Mouse (Mus musculus) midbrain, embryonic 12.5 days (tissue): ENCODE results near the gene Abcc3. TPM values are rescaled to one million over a fixed set of nuclear protein-coding genes. Genes with fewer than 3 reads are reported as not detected.

Experiments used
- ATAC-seq: fragments of 200-750 bp; cut with Nextera tagmentation; 2 replicates; pipeline ENCODE4 v1.8.0; 2017; ENCODE audit warnings: low read depth, moderate TSS enrichment, moderate library complexity; ENCODE audit not compliant: low FRiP score
- H3K27ac ChIP-seq: fragments of 300-500 bp; sonication (generic); replicated peaks from 2 replicates; pipeline ENCODE4 v1.5.1; 2016; ENCODE audit warnings: mild to moderate bottlenecking
- H3K27me3 ChIP-seq: fragments of 300-500 bp; sonication (generic); 2 replicates; pipeline ENCODE4 v1.6.1; 2016; ENCODE audit warnings: mild to moderate bottlenecking
- H3K36me3 ChIP-seq: fragments of 300-500 bp; sonication (generic); 2 replicates; pipeline ENCODE4 v1.6.1; 2016
- H3K4me1 ChIP-seq: fragments of 300-500 bp; sonication (generic); 2 replicates; pipeline ENCODE4 v1.6.1; 2016
- H3K4me2 ChIP-seq: fragments of 300-500 bp; sonication (generic); replicated peaks from 2 replicates; pipeline ENCODE4 v1.6.1; 2016; ENCODE audit warnings: mild to moderate bottlenecking, moderate library complexity
- H3K4me3 ChIP-seq: fragments of 300-500 bp; sonication (generic); 2 replicates; pipeline ENCODE4 v1.5.1; 2016; ENCODE audit warnings: mild to moderate bottlenecking
- H3K9ac ChIP-seq: fragments of 300-500 bp; sonication (generic); replicated peaks from 2 replicates; pipeline ENCODE4 v1.6.1; 2016; ENCODE audit warnings: mild to moderate bottlenecking, moderate library complexity
- H3K9me3 ChIP-seq: fragments of 300-500 bp; sonication (generic); 2 replicates; pipeline ENCODE4 v1.6.1; 2016; ENCODE audit warnings: mild to moderate bottlenecking
- WGBS: fragments of 180-500 bp; shearing (Covaris S2); methylation state at CpG from one replicate; pipeline ENCODE4 v1.1.7; 2016; 5-methylcytosine and 5-hydroxymethylcytosine counted together
- polyA plus RNA-seq: library from polyadenylated mRNA; unstranded; fragments of >200 nt; fragmentation: Nextera tagmentation; extraction: Ambion mirVana; gene quantifications from 2 replicates; pipeline ENCODE4 v1.2.1, GENCODE M21; 2016

Abcc3 gene
- polyA plus RNA-seq, 1 experiment from 2014 or later = 0.57 TPM

- 52% methylated on average over 10 of the region's 10 CpGs for WGBS
- no peaks in the 10 kb centered on the region for H3K9me3 ChIP-seq
- H3K4me3 ChIP-seq = no peak overlapping the region
- peaks cover 11% of the 10 kb centered on the region for H3K27me3 ChIP-seq
- no peak overlapping the region for H3K9ac ChIP-seq
- no peak overlapping the region for H3K4me2 ChIP-seq
- H3K27ac ChIP-seq = peak overlapping the region; percentile 60
- peaks cover 51% of the 10 kb centered on the region for H3K4me1 ChIP-seq
- peak; percentile 48; the same call in 1 of the 2 replicates for ATAC-seq
- peaks cover 27% of the 10 kb centered on the region for H3K36me3 ChIP-seq
These were observed 26.4 kb upstream of the Abcc3 start for GRCm38 (mm10) chr11:94419004-94419727.

GRCm38 (mm10) chr11:94414042-94414441, 21.2 kb upstream of the Abcc3 start:
- Histone ChIP-seq H3K9ac (peak overlapping the region; percentile 41), H3K4me1 (peaks cover 51% of the 10 kb centered on the region), H3K9me3 (no peaks in the 10 kb centered on the region), H3K4me3 (no peak overlapping the region), H3K27me3 (peaks cover 11% of the 10 kb centered on the region), H3K36me3 (peaks cover 44% of the 10 kb centered on the region), H3K27ac (peak overlapping the region; percentile 75), H3K4me2 (0 out of 2 replicates have a peak overlapping the region, but pooled peaks have one; percentile 32)
- ATAC-seq = peak; percentile 13; the same call in 1 of the 2 replicates
- 64% methylated on average over 4 of the region's 4 CpGs for WGBS

- Histone ChIP-seq H3K9me3 (no peaks in the 10 kb centered on the region), H3K4me1 (peaks cover 51% of the 10 kb centered on the region), H3K4me2 (peak overlapping the region; percentile 32), H3K4me3 (no peak overlapping the region), H3K27ac (peak overlapping the region; percentile 75), H3K36me3 (peaks cover 43% of the 10 kb centered on the region), H3K27me3 (peaks cover 11% of the 10 kb centered on the region), H3K9ac (peak overlapping the region; percentile 41)
- peak; percentile 38 for ATAC-seq
- 21% methylated on average over 8 of the region's 8 CpGs for WGBS
These were observed 20.7 kb upstream of the Abcc3 start for GRCm38 (mm10) chr11:94413516-94413915.

GRCm38 (mm10) chr11:94412998-94413469, 20.2 kb upstream of the Abcc3 start:
- peak; percentile 59 for ATAC-seq
- Histone ChIP-seq H3K4me1 (peaks cover 54% of the 10 kb centered on the region), H3K36me3 (peaks cover 39% of the 10 kb centered on the region), H3K27me3 (peaks cover 11% of the 10 kb centered on the region), H3K4me2 (peak overlapping the region; percentile 32), H3K27ac (peak overlapping the region; percentile 75), H3K9ac (peak overlapping the region; percentile 41; the same call in 1 of the 2 replicates), H3K9me3 (no peaks in the 10 kb centered on the region), H3K4me3 (no peak overlapping the region)
- 29% methylated on average over 10 of the region's 10 CpGs for WGBS

- H3K27me3 ChIP-seq = peaks cover 11% of the 10 kb centered on the region
- no peak overlapping the region for H3K4me3 ChIP-seq
- H3K9me3 ChIP-seq = no peaks in the 10 kb centered on the region
- ATAC-seq = no peak
- no peak overlapping the region for H3K9ac ChIP-seq
- peaks cover 36% of the 10 kb centered on the region for H3K36me3 ChIP-seq
- H3K4me1 ChIP-seq = peaks cover 59% of the 10 kb centered on the region
- H3K27ac ChIP-seq = peak overlapping the region; percentile 75
- no peak overlapping the region for H3K4me2 ChIP-seq
- 74% methylated on average over 2 of the region's 2 CpGs for WGBS
These were observed 19.8 kb upstream of the Abcc3 start for GRCm38 (mm10) chr11:94412562-94412961.

- WGBS = 24% methylated on average over 11 of the region's 11 CpGs
- 0 out of 2 replicates have a peak overlapping the region, but pooled peaks have one; percentile 8 for H3K4me2 ChIP-seq
- H3K9me3 ChIP-seq = no peaks in the 10 kb centered on the region
- peaks cover 54% of the 10 kb centered on the region for H3K4me1 ChIP-seq
- no peak overlapping the region; the same call in 1 of the 2 replicates for H3K9ac ChIP-seq
- peaks cover 21% of the 10 kb centered on the region; the same call in 1 of the 2 replicates for H3K36me3 ChIP-seq
- peak; percentile 66 for ATAC-seq
- H3K27me3 ChIP-seq = peaks cover 4% of the 10 kb centered on the region; the same call in 1 of the 2 replicates
- H3K27ac ChIP-seq = peak overlapping the region; percentile 87
- no peak overlapping the region for H3K4me3 ChIP-seq
These were observed 15.1 kb upstream of the Abcc3 start for GRCm38 (mm10) chr11:94407803-94408321.

- no peak for ATAC-seq
- Histone ChIP-seq H3K4me1 (peaks cover 46% of the 10 kb centered on the region), H3K4me2 (no peak overlapping the region), H3K27ac (no peak overlapping the region), H3K4me3 (no peak overlapping the region), H3K9ac (0 out of 2 replicates have a peak overlapping the region, but pooled peaks have one; percentile 4), H3K9me3 (no peaks in the 10 kb centered on the region), H3K36me3 (peaks cover 12% of the 10 kb centered on the region; the same call in 1 of the 2 replicates), H3K27me3 (0 out of 2 replicates have a peak, but pooled peaks cover 4% of the 10 kb centered on the region)
- WGBS = 52% methylated on average over 6 of the region's 6 CpGs
These were observed 12.6 kb upstream of the Abcc3 start for GRCm38 (mm10) chr11:94405348-94405747.

- H3K4me2 ChIP-seq = no peak overlapping the region
- H3K9ac ChIP-seq = no peak overlapping the region
- no peaks in the 10 kb centered on the region for H3K9me3 ChIP-seq
- no peak overlapping the region for H3K4me3 ChIP-seq
- peaks cover 46% of the 10 kb centered on the region for H3K4me1 ChIP-seq
- ATAC-seq = no peak
- peaks cover 11% of the 10 kb centered on the region; the same call in 1 of the 2 replicates for H3K36me3 ChIP-seq
- 0 out of 2 replicates have a peak, but pooled peaks cover 4% of the 10 kb centered on the region for H3K27me3 ChIP-seq
- no peak overlapping the region for H3K27ac ChIP-seq
- 27% methylated on average over 11 of the region's 11 CpGs for WGBS
These were observed 12.0 kb upstream of the Abcc3 start for GRCm38 (mm10) chr11:94404641-94405260.

- Histone ChIP-seq H3K36me3 (peaks cover 5% of the 10 kb centered on the region; the same call in 1 of the 2 replicates), H3K27ac (no peak overlapping the region), H3K4me2 (no peak overlapping the region), H3K27me3 (0 out of 2 replicates have a peak, but pooled peaks cover 4% of the 10 kb centered on the region), H3K9me3 (no peaks in the 10 kb centered on the region), H3K9ac (no peak overlapping the region), H3K4me1 (peaks cover 42% of the 10 kb centered on the region), H3K4me3 (no peak overlapping the region)
- no peak for ATAC-seq
- WGBS = 57% methylated on average over 5 of the region's 5 CpGs
These were observed 11.4 kb upstream of the Abcc3 start for GRCm38 (mm10) chr11:94404178-94404577.

- Histone ChIP-seq H3K4me1 (peaks cover 39% of the 10 kb centered on the region), H3K4me2 (no peak overlapping the region), H3K9ac (no peak overlapping the region), H3K27ac (no peak overlapping the region), H3K9me3 (no peaks in the 10 kb centered on the region), H3K27me3 (0 out of 2 replicates have a peak, but pooled peaks cover 4% of the 10 kb centered on the region), H3K36me3 (peaks cover 1% of the 10 kb centered on the region; the same call in 1 of the 2 replicates), H3K4me3 (no peak overlapping the region)
- ATAC-seq = no peak
- 87% methylated on average over 10 of the region's 10 CpGs for WGBS
These were observed 11.0 kb upstream of the Abcc3 start for GRCm38 (mm10) chr11:94403757-94404156.

- no peaks in the 10 kb centered on the region for H3K36me3 ChIP-seq
- no peak overlapping the region for H3K4me2 ChIP-seq
- peaks cover 30% of the 10 kb centered on the region for H3K4me1 ChIP-seq
- WGBS = 82% methylated on average over 5 of the region's 5 CpGs
- 0 out of 2 replicates have a peak, but pooled peaks cover 4% of the 10 kb centered on the region for H3K27me3 ChIP-seq
- H3K9ac ChIP-seq = no peak overlapping the region
- no peak for ATAC-seq
- H3K27ac ChIP-seq = no peak overlapping the region
- no peak overlapping the region for H3K4me3 ChIP-seq
- H3K9me3 ChIP-seq = no peaks in the 10 kb centered on the region
These were observed 9.9 kb upstream of the Abcc3 start for GRCm38 (mm10) chr11:94402731-94403130.
